Mouse (Mus musculus) bone marrow, adult 2 months (tissue): Measurements from ENCODE around the gene Wnk2.

ENCODE experiments used
- CTCF ChIP-seq: fragments of 200-500 bp; IDR thresholded peaks from 2 replicates; pipeline ENCODE4 v1.5.1; 2011; ENCODE audit warnings: low read length, control low read depth; ENCODE audit not compliant: control insufficient read depth, insufficient read depth
- POLR2A ChIP-seq: fragments of 200-500 bp; IDR thresholded peaks from 2 replicates; pipeline ENCODE4 v1.6.1; 2011; ENCODE audit warnings: low read depth, mild to moderate bottlenecking, control low read depth, low read length, borderline replicate concordance; ENCODE audit not compliant: control insufficient read depth

GRCm38 (mm10) chr13:49083941-49084340, 63.9 kb downstream of the Wnk2 start:
- no peak for TF ChIP-seq CTCF
- no peak for TF ChIP-seq POLR2A
